Mouse (Mus musculus) induced T-regulatory cell, adult 2 months (primary cell): ENCODE measurements at regions not wholly inside any gene's neighbourhood (a gene's known extent, or its start where the extent isn't known, plus 50 kb on each side); places are given as distances from the start of the nearest gene placed in this dataset.
A peak's percentile ranks its signal among the peaks of the same experiment; 100 is the strongest.
"Not testable (repeated sequence)": the region's sequence is repeated elsewhere in the genome, so short reads cannot be mapped to it uniquely, and the experiment has no call there.

Experiments used
- DNase-seq: peaks from one replicate; pipeline ENCODE4 v3.0.0-alpha.2; 2012; ENCODE audit warnings: low read depth

GRCm38 (mm10) chr10:19297669-19298068 lies 58.7 kb upstream of the Olig3 start:
- DNase-seq: peak; percentile 84

GRCm38 (mm10) chr10:19295388-19296013 lies 60.8 kb upstream of the Olig3 start:
- no peak for DNase-seq

- no peak for DNase-seq
Observed at GRCm38 (mm10) chr10:19291474-19291873, 64.9 kb upstream of the Olig3 start.

- DNase-seq: not testable (repeated sequence)
Observed at GRCm38 (mm10) chr10:19291039-19291438, 65.3 kb upstream of the Olig3 start.

GRCm38 (mm10) chr10:19282166-19282565 lies 74.2 kb upstream of the Olig3 start:
- no peak for DNase-seq

GRCm38 (mm10) chr10:19281021-19281420 lies 75.3 kb upstream of the Olig3 start:
- no peak for DNase-seq

GRCm38 (mm10) chr10:19278189-19278842 lies 78.0 kb upstream of the Olig3 start:
- DNase-seq: no peak

GRCm38 (mm10) chr10:19277103-19277827 lies 79.1 kb upstream of the Olig3 start:
- no peak for DNase-seq

- no peak for DNase-seq
Observed at GRCm38 (mm10) chr10:19274985-19275384, 81.3 kb upstream of the Olig3 start.

- DNase-seq: no peak
Observed at GRCm38 (mm10) chr10:19269418-19269817, 86.9 kb upstream of the Olig3 start.

GRCm38 (mm10) chr10:19268051-19268450 lies 88.3 kb upstream of the Olig3 start:
- DNase-seq: peak; percentile 41

- peak; percentile 88 for DNase-seq
Observed at GRCm38 (mm10) chr10:19240102-19240759, 116.1 kb upstream of the Olig3 start.

GRCm38 (mm10) chr10:19216240-19216639 lies 140.1 kb upstream of the Olig3 start:
- peak; percentile 51 for DNase-seq

- peak; percentile 85 for DNase-seq
Observed at GRCm38 (mm10) chr10:19209751-19210150, 146.6 kb upstream of the Olig3 start.

- no peak for DNase-seq
Observed at GRCm38 (mm10) chr10:19208101-19208722, 148.1 kb upstream of the Olig3 start.

- DNase-seq: no peak
Observed at GRCm38 (mm10) chr10:19207505-19207904, 148.8 kb upstream of the Olig3 start.

GRCm38 (mm10) chr10:19200311-19200710 lies 156.0 kb upstream of the Olig3 start:
- peak; percentile 25 for DNase-seq

- DNase-seq: no peak
Observed at GRCm38 (mm10) chr10:19195676-19196075, 160.7 kb upstream of the Olig3 start.

- DNase-seq: no peak
Observed at GRCm38 (mm10) chr10:19194646-19195045, 161.7 kb upstream of the Olig3 start.

GRCm38 (mm10) chr10:19192971-19193758 lies 163.2 kb upstream of the Olig3 start:
- DNase-seq: peak; percentile 85

GRCm38 (mm10) chr10:19192221-19192620 lies 164.1 kb upstream of the Olig3 start:
- peak; percentile 69 for DNase-seq
